Mouse (Mus musculus) effector memory CD4-positive, alpha-beta T cell, adult 5 months (primary cell): Measurements from ENCODE around the gene Ppp1r3c. TPM values are rescaled to one million over a fixed set of nuclear protein-coding genes. Genes with fewer than 3 reads are reported as not detected.

Experiments
- polyA plus RNA-seq: library from polyadenylated mRNA; unstranded; fragments of 100-300 nt; shearing (Covaris generic); gene quantifications from one replicate; pipeline ENCODE4 v1.2.1, GENCODE M21; 2017

Gene Ppp1r3c
- not detected for polyA plus RNA-seq

GRCm38 (mm10) chr19:36736537-36736936 lies at the start of gene Ppp1r3c:
Gene Ppp1r3c, minus strand, starts transcription at chr19:36736653.

Other genes with a start within 250 kb of the Ppp1r3c start
- 5.7 TPM for gene Hectd2, start 182.0 kb downstream of the Ppp1r3c start, polyA plus RNA-seq
- 213 TPM for gene Tnks2, start 97.6 kb upstream of the Ppp1r3c start, polyA plus RNA-seq
- gene Fgfbp3, start 183.0 kb upstream of the Ppp1r3c start, polyA plus RNA-seq: 2.5 TPM
- gene Btaf1, start 189.4 kb upstream of the Ppp1r3c start, polyA plus RNA-seq: 65.9 TPM